Mouse (Mus musculus): Measurements from ENCODE around the gene Prep.
"Not testable (repeated sequence)": the region's sequence is repeated elsewhere in the genome, so short reads cannot be mapped to it uniquely, and the experiment has no call there.

Gene Prep

DNA sequence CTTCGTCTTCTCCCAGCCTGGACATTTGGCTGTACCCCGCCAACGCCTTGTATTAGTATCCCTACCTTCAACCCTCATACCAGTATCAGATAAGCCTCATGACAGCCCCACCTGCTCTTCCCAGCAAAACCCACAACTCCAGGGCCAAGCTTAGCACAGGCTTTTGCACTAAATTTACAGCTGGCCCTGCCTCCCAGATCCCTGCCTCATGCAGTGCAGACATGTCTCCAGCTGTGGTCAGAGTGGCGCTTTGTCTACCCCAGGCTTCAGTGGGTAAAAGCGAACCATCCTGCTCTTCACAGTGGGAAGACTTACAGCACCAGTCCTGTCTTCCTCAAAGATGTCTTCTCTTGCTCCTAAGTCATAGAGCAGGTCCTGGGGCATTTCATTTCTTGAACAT lies 49.8 kb downstream of the Prep start:
- DNase-seq (ENCODE audit: low spot score in 2 of 2), result no peak

DNA sequence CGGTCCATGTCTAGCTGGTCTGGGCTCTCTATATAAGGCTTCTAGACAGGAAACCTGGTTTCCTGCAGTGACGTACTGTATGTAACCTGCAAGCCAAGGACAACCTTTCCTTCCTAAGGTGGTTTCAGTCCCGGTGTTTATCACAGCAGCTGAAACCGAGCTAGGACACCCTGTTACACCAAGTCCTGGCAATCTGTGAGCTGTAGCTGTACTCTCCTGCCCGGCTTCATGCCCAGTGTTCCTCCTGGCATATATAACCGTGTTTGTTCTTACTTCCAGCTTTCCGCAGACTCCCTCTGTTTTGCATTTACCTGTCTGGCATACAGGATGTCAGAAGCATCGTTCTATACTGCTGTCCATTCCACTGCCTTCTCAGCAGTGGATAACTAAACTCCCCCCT lies 51.4 kb downstream of the Prep start:
- no peak for DNase-seq (ENCODE audit: low spot score in 2 of 2)

DNA sequence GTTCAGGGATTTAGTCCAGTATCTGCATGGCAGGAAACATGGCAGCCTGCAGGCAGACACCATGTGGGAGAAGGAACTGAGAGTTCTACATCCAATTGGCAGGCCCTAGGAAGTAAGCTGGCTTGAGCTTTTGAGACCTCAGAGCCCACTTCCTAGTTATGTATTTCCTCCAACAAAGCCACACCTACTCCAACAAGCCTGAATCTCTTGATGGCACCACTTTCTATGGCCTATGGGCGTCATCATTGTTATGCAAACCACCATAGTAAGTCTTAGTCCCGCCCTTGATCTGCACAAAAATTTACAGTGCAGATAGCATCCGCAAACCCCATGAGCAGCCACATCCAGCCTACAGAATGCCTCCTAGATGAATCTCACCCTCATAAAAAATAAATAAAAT lies 54.6 kb downstream of the Prep start:
- DNase-seq (ENCODE audit: low spot score in 2 of 2), result no peak

DNA sequence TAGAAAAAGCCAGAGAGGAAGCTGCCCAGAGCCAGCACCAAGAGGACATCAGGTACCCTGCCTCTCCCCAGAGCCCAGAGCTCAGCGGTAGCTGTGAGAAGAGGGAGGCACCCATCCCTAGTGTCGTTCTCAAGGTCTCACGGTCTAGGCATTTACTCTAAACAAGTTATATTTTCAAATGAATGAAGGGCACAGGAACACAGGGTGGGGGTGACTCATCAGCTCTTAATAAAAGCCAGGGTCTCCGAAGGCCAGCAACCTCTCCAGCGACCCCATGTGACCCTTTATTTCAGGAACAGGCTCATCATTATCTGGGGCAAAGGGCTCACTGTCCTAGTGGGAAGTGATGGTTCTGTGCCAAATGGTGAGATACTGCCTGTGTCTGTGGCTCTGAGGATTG lies 55.5 kb downstream of the Prep start:
- DNase-seq (ENCODE audit: low spot score in 2 of 2), result no peak

DNA sequence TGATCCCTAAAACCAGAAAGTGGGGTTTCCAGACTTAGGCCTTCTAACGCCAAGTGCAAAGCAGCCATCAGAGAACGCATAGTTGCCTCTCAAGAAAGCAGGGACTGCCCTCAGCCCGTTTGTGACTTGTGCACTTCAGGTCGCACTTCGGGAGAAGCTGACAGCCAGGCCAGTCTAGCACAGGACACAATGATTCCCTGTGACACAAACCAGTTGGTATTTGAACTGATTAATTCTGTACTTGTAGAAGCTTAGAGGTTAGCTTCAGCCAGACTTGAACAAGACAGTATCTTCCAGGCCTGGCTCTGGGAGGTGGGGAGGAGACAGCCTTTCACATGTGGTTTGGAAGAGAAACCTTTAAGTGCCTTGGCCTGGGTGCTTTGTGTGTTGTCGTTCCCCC lies 56.0 kb downstream of the Prep start:
- DNase-seq (ENCODE audit: low spot score in 2 of 2), result no peak

DNA sequence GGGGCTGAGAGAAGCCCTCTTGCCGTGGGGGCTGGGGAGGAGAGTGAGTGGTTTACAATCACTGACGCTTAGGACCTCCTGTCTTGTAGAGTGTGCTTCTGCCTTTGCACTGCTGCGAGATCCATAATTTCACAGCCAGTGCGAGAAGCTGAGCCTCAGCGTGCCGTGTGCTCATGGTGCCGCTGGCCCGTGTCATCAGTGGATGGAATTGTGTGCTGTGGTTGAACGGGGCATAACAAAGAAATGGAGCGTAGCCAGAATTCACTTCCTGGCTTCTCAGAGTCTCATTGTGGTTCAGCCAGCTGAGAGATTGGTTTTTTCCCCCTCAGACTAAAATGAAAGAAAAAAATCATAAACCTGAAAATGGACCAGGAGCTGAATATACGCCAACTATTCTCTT lies 62.1 kb downstream of the Prep start:
- peak in 1 of 2 experiments; percentile 14 for DNase-seq (ENCODE audit: low spot score in 2 of 2)

DNA sequence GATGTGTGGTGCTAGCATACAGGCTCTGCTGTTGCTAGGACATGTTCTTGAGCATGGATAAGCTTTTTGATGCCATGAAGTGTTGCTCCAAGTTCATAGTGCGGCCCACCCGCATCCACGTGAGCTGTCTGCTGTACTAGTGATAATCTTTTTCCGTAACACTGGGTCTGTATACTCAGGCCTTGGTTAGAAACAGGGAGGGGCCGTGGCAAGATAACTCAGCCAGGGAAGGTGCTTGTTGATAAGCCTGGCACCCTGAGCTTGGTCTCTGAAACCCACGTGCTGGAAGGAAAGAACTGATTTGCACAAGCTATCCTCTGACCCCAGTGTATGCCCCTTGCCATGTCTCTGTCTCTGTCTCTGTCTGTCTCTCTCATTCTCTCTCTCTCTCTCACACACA lies 63.0 kb downstream of the Prep start:
- no peak for DNase-seq (ENCODE audit: low spot score in 2 of 2)

DNA sequence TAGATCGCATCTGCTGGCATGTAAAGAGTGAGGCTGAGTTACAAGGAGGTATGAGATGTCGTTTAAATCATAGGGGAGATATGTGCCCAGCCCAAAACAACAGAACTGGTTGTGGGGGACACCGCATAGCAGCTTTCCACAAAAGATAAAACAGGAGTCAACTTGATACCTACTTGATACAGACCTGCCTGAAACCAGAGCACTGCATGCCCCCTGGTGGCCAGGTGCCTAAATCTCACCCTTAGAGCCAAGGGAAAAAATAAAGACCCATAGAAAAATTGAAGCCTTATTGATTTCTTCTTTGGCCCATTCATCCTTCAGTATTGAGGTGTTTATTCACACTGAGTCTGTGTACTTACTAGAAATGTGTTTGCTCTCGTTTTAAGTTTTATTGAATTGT lies 65.4 kb downstream of the Prep start:
- DNase-seq (ENCODE audit: low spot score in 2 of 2), result peak in 1 of 2 experiments; percentile 26

DNA sequence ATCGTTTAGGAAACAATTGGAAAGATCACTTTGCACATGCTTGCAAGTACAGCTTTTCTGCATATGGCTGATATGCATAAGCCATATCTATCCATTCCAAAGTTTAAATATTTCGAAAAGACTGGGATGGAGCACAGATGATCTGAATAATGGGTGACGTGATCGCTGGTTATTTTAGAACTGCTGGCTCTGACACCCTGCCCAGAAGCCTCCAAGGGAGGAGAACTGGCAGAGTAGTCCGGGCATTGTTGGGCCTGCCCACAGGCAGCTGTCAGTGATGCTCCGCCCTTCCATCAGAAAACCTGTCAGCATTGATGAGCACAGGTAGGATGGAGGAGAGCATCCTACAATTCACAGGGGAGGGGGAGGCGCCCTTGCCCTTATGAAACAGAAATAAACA lies 69.8 kb downstream of the Prep start:
- DNase-seq (ENCODE audit: low spot score in 2 of 2), result no peak

DNA sequence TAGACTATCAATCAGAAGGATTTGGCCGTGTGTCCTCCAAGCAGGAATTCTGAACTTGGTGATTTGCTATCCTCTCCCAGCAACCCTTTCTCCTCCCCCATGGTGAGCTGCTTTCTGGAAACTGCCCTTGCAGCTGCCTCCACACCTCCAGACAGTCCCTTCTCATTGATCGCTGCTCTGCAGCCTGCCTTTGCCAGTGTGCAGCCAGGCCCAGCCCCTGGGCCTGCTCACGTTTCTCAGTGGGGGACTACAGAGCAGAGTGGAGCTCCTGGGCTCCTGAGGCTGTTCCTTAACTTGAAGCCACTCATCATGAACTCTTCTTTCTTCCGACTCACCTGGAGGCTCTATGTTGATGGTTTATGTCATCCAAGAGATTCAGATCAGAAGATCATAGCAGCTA lies 72.9 kb downstream of the Prep start:
- DNase-seq (ENCODE audit: low spot score in 2 of 2), result no peak

DNA sequence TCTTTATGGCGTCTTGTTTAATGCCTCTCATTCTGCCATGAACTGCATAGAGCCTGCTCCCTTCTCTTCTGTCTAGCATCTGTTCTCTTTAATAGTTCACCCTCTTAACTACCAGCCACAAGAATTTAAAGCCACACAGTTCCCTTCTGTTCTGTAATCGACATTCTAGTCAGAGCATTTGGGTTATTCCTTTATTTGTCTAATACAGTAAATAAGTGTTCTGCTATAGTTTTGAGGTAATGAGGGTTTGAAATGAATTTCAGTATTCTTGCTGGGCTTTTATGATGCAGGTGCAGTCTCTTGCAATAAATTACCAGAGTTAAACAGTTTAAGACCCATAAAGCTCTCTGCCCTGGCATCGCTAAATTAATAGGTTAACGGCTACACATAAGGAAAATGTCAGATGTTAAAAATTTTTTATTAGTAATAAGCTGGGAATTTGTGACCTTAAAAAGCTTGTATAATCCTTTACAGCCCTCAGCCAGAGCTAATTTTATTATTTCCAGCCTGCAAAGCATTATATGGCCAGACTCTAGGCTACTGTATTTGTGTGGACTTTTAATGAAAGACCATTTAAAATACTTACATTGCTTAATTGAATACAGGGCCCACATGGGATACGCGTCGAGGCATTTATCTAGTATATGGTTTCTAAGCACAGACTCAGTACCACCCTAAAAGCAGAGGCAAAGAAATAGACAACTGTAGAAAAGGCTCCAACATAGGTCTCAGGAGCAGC lies 73.6 kb downstream of the Prep start:
- DNase-seq (ENCODE audit: low spot score in 2 of 2), result no peak

DNA sequence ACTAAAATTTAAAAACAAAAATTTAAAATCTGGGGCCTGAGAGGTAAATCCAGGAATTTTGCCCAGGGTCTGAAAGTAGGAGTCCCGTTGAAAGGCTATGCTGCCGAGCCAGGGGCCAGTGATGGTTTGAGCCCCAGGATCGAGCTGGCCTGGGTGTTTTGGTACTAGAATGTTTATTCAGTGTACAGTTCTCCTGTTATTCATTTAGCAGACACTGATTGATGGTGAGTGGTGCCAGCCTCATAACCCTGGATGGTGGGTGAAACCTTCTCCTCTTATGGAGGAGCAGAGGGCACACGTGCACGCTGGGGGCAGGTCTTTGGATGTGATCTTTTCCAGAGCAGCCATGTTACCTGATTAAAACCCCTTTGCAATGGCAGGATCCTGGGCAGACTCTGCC lies 75.4 kb downstream of the Prep start:
- DNase-seq (ENCODE audit: low spot score in 2 of 2), result no peak

DNA sequence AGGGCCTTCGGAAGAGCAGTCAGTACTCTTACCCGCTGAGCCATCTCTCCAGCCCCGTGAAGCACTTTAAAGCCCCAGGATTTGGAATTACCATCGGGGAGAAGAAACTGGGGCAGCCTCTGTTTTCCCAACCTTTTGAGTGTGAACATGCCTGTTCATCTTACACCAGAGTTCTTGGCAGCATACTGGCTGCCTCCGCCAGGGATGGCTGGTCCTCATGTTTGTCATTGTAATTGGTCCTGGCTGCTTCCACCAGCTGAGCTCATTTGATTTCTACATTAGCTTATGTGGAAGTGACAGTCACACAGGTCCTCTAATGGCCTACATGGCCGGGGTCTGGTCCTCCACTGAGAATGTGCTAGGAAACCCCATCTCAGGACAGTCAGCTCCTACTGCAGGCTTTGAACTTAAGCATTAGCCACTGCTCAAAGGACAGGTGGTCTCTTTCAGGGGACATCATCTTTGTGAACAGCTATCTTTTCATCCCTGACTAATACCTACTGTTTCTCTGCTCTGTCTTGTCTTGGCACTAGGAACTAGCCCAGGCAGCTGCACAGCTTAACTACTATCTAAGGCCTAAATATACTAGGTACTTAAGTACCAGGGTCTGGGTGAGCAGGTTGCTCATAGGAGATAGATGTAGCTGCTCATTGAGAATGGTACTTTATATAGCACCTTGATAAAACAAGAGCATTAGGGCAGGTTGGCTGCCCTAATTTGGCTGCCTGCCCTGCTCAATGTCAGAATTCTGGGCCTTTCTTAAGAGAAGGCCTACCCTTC lies 77.2 kb downstream of the Prep start:
- DNase-seq (ENCODE audit: low spot score in 2 of 2), result no peak

DNA sequence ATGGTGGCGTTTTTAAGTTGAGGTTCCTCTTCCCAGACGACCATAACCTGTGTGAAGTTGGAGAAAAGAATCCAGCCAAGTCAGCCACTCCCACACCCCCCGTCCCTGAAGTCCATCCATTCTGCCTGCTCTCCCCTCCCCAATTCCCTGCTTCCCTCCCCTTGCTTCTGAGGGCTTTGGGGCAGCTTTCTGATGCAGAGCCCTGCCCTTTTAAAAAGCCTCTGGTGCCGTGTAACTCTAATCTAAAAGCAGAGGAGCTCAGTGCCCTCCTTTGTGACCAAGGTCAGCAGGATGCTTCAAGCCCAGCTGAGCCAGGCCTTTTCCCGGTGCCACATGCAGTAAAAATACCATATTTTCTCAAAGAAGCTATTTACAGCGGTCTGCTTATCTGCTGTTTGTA lies 79.8 kb downstream of the Prep start:
- DNase-seq (ENCODE audit: low spot score in 2 of 2), result no peak

DNA sequence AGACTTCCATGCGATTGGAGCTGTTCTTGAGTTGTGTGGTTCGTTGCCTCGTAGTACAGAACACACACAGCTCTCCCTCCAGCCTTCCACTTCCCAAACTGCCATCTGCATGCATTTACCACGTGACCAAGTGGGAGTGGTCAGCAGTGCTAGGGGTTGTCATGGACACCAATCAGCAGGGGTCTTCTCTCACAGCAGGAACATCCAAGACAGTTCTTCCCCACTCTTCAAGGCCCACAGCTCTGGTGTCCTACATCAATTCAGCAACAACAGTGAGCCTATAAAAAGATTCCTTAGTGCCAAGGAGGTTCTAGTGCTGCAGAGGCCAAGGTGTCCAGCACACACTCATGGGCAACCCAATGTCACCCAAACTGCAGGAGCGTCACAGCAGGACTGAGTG lies 84.1 kb downstream of the Prep start:
- no peak for DNase-seq (ENCODE audit: low spot score in 2 of 2)

DNA sequence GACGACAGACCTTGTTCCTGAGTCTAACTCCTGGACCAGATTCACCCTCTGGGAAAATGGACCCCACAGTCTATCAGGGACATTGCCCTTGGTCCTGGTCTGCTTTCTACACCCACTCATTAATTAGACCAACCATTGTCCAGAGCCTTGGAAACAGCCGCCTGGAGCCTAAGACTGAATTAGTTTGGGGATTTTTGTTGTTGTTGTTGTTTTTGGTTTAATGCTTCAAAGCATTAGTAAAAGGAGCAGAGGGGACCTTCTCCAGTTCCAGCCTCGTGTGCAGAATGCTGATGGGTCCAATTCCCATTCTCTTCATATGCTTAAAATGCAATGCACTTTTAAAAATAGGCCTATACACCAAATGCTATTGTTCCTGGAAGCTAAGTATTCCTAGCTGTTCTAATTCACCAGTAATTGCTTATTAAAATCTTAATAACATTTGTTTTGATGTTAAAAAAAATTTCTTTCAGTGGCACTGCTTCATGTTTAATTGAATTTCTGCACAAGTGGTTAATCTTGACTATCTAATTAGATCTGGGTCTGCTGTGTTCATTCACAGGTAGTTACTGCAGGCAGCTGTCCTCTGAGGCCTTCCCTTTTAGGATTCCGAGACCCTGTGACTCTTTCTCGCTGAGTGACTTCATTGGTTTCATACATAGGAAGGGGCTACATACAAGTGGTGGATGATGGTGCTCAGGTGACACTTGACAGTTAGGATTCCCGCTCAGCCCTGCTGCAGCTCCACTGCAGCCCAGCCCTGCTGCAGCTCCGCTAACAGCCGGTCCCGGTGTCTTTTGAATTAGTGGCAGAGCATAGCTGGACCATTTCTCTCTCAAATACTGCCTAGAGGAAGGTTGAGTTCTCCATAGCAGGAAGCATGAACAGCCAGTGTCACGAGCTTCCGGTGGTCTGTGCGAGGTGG lies 85.0 kb downstream of the Prep start:
- DNase-seq (ENCODE audit: low spot score in 2 of 2), result no peak

DNA sequence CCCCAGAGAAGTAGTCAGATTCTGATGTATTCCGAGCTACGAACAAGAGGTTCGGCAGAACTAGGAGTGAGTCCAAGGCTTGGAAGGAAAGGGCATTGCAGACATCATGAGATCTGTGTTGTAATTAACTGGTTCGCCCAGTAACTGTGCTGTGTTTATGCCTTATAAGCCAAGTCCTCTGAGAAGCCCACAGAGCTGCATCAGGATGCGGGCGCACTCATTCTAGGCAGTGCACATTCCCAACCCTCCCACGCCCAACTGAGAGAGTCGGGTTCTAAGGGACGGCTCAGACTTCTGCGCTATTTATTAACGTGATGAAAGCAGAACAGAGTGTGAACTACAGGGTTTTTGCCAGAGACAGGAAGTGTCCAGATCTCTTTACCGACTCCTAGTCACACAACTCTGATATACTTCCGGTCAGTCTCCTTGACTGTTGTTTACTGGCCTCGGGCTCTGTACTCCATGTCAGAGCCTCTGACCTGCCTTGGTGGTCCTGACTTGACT lies 87.6 kb downstream of the Prep start:
- no peak for DNase-seq (ENCODE audit: low spot score in 2 of 2)

DNA sequence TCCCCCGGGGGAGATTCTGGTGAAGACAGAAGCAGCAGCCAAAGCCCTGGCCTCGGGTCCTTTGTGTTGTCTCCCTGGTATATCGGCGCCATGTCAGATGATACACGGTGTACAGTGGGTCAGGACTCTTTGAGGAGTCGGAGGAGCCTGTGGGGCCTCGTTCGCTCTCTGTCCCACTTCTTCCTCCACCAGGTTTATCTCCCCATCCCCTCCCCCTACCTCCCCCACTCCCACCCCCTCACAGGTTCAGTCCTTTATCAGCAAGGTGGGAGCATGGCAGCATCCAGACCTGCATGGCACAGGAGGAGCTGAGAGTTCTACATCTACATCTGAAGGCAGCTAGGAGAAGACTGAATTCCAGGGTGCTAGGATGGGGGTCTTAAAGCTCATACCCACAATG lies 98.8 kb downstream of the Prep start:
- DNase-seq (ENCODE audit: low spot score in 2 of 2), result no peak

DNA sequence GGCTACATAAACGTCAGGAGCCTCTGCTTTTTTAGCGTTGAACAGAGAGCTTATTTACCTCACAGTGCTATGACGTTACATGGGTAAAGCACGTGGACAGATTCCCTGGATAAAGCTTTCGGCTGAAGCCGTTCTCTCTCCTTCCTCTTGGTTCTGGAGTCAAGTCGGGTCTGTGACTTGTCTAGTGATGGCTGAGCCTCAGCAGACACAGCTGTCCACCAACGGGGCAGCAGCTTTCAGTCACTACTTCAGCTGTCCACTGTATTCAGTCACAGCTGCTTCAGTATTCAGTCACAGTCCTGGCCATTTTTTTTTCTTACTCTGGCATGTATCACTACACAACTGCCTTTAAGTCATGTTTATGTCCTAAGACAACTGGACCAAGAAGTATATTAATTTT lies 106.9 kb downstream of the Prep start:
- DNase-seq (ENCODE audit: low spot score in 2 of 2), result no peak

DNA sequence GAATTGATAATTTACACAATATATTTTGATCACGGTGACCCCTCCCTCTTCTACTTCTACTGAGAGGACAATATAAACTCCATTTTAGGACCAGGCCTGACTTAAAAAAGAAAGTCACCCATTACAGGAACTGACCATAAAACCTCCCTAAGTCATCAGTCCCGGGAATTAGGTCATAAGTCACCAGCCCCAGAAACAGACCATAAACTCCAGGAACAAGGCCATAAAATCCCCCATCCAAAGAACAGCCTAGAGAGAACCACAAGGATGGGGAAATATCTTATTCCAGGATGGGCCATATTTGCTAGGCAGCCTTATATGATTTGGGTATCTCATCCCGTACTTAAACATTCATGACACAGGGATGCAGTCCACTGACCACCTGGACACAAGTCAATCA lies 107.3 kb downstream of the Prep start:
- no peak for DNase-seq (ENCODE audit: low spot score in 2 of 2)

DNA sequence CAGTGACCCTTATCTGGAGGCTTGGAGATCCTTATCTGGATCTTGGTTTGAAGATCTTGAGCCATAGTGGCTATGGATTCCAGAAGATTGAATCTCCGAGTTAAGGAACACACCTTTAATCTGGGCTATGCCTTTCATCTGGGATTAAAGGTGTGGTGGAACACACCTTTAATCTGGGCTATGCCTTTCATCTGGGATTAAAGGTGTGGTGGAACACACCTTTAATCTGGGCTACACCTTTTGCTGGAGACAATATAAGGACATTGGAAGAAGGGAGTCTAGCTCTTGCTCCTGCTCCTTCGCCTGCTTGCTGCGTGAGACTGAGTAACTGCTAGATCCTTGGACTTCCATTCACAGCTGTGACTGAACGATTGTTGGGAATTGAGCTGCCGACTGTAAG lies 110.8 kb downstream of the Prep start, which contains the start of gene Popdc3:
Gene Popdc3 (plus strand): TSS at position 301 of the 400 bp plus-strand sequence.
- DNase-seq (ENCODE audit: low spot score in 2 of 2), result not testable (repeated sequence)

DNA sequence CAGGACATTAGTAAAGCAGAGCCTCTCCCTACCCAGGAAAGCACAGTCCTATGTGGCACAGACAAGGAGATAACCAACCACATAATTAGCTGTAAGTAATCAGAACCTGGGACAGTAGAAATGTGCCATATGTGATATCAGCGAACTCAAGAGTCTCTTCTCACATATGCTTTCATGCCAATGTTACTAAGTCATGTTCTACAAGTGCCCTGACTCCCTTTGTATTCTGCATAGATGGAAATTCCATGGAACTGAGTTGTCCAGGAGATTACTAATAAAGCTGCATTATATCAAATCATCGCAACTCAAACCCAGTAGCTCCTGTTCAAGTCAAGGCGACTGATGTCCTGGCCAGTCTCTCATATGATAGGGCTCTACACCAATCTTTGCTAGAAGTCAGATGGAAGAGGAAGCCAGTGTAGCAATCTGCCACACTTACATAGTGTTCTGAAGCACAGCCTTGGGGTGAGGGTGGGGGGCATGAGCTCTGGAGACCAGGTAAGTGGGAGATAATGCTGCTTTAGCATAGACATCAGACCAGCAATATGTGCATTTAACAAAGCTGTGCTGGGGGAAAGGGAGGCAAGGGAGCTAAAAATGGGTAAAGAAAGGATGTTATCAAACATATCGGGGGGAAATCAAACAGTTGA lies 113.8 kb downstream of the Prep start:
- DNase-seq (ENCODE audit: low spot score in 2 of 2), result no peak

Data from cerebellum, postnatal 4 days (tissue).